Mouse (Mus musculus): ENCODE results near the gene Uox. TPM values are rescaled to one million over a fixed set of nuclear protein-coding genes. Genes with fewer than 3 reads are reported as not detected.

The Uox gene
- total RNA-seq, 2 experiments from 2014 or later = 0.44 TPM; not detected in 1

- no peak for TF ChIP-seq CTCF (conservative IDR thresholded peaks at IDR 0.05)
- peak overlapping the region; percentile 87 for H3K27ac ChIP-seq
- DNase-seq (ENCODE audit: low spot score in 2 of 2) = no peak
- H3K4me3 ChIP-seq = no peak overlapping the region
Measured at GRCm38 (mm10) chr3:146565065-146565411, 5.2 kb upstream of the Uox start.

GRCm38 (mm10) chr3:146567366-146567765 lies 2.9 kb upstream of the Uox start:
- DNase-seq (ENCODE audit: low spot score in 2 of 2) = no peak
- no peak for TF ChIP-seq CTCF (conservative IDR thresholded peaks at IDR 0.05)
- Histone ChIP-seq H3K27ac (no peak overlapping the region), H3K4me3 (no peak overlapping the region)

GRCm38 (mm10) chr3:146567884-146568530 lies 2.2 kb upstream of the Uox start:
- no peak overlapping the region for H3K4me3 ChIP-seq
- TF ChIP-seq CTCF (conservative IDR thresholded peaks at IDR 0.05) = no peak
- no peak for DNase-seq (ENCODE audit: low spot score in 2 of 2)
- H3K27ac ChIP-seq = peak overlapping the region; percentile 64; the same call in 1 of the 2 replicates

- TF ChIP-seq CTCF (conservative IDR thresholded peaks at IDR 0.05) = no peak
- DNase-seq (ENCODE audit: low spot score in 2 of 2) = no peak
Measured at GRCm38 (mm10) chr3:146569594-146569993, 632 bp upstream of the Uox start.

GRCm38 (mm10) chr3:146570939-146571338 lies 713 bp downstream of the Uox start:
- no peak for TF ChIP-seq CTCF (conservative IDR thresholded peaks at IDR 0.05)
- Histone ChIP-seq H3K4me3 (no peak overlapping the region), H3K27ac (no peak overlapping the region)
- DNase-seq (ENCODE audit: low spot score in 2 of 2) = no peak

More at GRCm38 (mm10) chr3:146569594-146569993, 632 bp upstream of the Uox start:
- H3K4me3 ChIP-seq = no peak overlapping the region
- H3K27ac ChIP-seq = no peak overlapping the region

- TF ChIP-seq CTCF (conservative IDR thresholded peaks at IDR 0.05) = no peak
- no peak for DNase-seq (ENCODE audit: low spot score in 2 of 2)
- Histone ChIP-seq H3K4me3 (no peak overlapping the region), H3K27ac (no peak overlapping the region)
Measured at GRCm38 (mm10) chr3:146571341-146571740, 1.1 kb downstream of the Uox start.

GRCm38 (mm10) chr3:146577591-146577990 lies 7.4 kb downstream of the Uox start:
- DNase-seq (ENCODE audit: low spot score in 2 of 2) = no peak
- no peak for TF ChIP-seq CTCF (conservative IDR thresholded peaks at IDR 0.05)
- Histone ChIP-seq H3K4me3 (no peak overlapping the region), H3K27ac (no peak overlapping the region)

- no peak for DNase-seq (ENCODE audit: low spot score in 2 of 2)
- Histone ChIP-seq H3K27ac (no peak overlapping the region), H3K4me3 (no peak overlapping the region)
- TF ChIP-seq CTCF (conservative IDR thresholded peaks at IDR 0.05) = no peak
Measured at GRCm38 (mm10) chr3:146580039-146580729, 10.0 kb downstream of the Uox start.

- no peak overlapping the region for H3K4me3 ChIP-seq
- DNase-seq (ENCODE audit: low spot score in 2 of 2) = no peak
- no peak overlapping the region for H3K27ac ChIP-seq
- TF ChIP-seq CTCF (conservative IDR thresholded peaks at IDR 0.05) = no peak
Measured at GRCm38 (mm10) chr3:146583478-146583877, 13.3 kb downstream of the Uox start.

- no peak for DNase-seq (ENCODE audit: low spot score in 2 of 2)
- no peak for TF ChIP-seq CTCF (conservative IDR thresholded peaks at IDR 0.05)
- no peak overlapping the region for H3K4me3 ChIP-seq
- no peak overlapping the region for H3K27ac ChIP-seq
Measured at GRCm38 (mm10) chr3:146583908-146584307, 13.7 kb downstream of the Uox start.

- Histone ChIP-seq H3K4me3 (no peak overlapping the region), H3K27ac (no peak overlapping the region)
- DNase-seq (ENCODE audit: low spot score in 2 of 2) = no peak
- TF ChIP-seq CTCF (conservative IDR thresholded peaks at IDR 0.05) = no peak
Measured at GRCm38 (mm10) chr3:146586616-146587015, 16.4 kb downstream of the Uox start.

- Histone ChIP-seq H3K27ac (no peak overlapping the region), H3K4me3 (no peak overlapping the region)
- no peak for TF ChIP-seq CTCF (conservative IDR thresholded peaks at IDR 0.05)
Measured at GRCm38 (mm10) chr3:146589523-146589922, 19.3 kb downstream of the Uox start.

GRCm38 (mm10) chr3:146591159-146591558 lies 20.9 kb downstream of the Uox start:
- no peak for TF ChIP-seq CTCF (conservative IDR thresholded peaks at IDR 0.05)
- no peak for DNase-seq (ENCODE audit: low spot score in 2 of 2)
- no peak overlapping the region for H3K27ac ChIP-seq
- no peak overlapping the region for H3K4me3 ChIP-seq

More at GRCm38 (mm10) chr3:146589523-146589922, 19.3 kb downstream of the Uox start:
- DNase-seq (ENCODE audit: low spot score in 2 of 2) = no peak

- no peak for DNase-seq (ENCODE audit: low spot score in 2 of 2)
- H3K4me3 ChIP-seq = no peak overlapping the region
- no peak overlapping the region for H3K27ac ChIP-seq
- no peak for TF ChIP-seq CTCF (conservative IDR thresholded peaks at IDR 0.05)
Measured at GRCm38 (mm10) chr3:146591601-146592000, 21.4 kb downstream of the Uox start.

Data from layer of hippocampus, adult 2 months (tissue).